Mouse (Mus musculus) thymus, adult 2 months (tissue): Measurements from ENCODE around the gene Snx9.

Experiments used
- CTCF ChIP-seq: fragments of 200-500 bp; IDR thresholded peaks from 2 replicates; pipeline ENCODE4 v1.5.1; 2012; ENCODE audit warnings: mild to moderate bottlenecking, control low read depth, low read length, moderate library complexity, borderline replicate concordance; ENCODE audit not compliant: control insufficient read depth, poor library complexity, insufficient read depth; ENCODE audit errors: extremely low read depth
- POLR2A ChIP-seq: fragments of 200-500 bp; IDR thresholded peaks from 2 replicates; pipeline ENCODE4 v1.6.1; 2012; ENCODE audit warnings: mild to moderate bottlenecking, low read length, control low read depth, moderate library complexity; ENCODE audit not compliant: control insufficient read depth, poor library complexity, insufficient read depth; ENCODE audit errors: extremely low read depth

GRCm38 (mm10) chr17:5912797-5913196 lies 71.7 kb downstream of the Snx9 start:
- no peak for TF ChIP-seq CTCF
- no peak for TF ChIP-seq POLR2A
